Mouse (Mus musculus): ENCODE data around the gene Tfap2b. TPM values are rescaled to one million over a fixed set of nuclear protein-coding genes. Genes with fewer than 3 reads are reported as not detected.

The Tfap2b gene
- polyA plus RNA-seq (2015; fragmentation: Nextera tagmentation; extraction: Ambion mirVana), result not detected in 2 replicates

DNA sequence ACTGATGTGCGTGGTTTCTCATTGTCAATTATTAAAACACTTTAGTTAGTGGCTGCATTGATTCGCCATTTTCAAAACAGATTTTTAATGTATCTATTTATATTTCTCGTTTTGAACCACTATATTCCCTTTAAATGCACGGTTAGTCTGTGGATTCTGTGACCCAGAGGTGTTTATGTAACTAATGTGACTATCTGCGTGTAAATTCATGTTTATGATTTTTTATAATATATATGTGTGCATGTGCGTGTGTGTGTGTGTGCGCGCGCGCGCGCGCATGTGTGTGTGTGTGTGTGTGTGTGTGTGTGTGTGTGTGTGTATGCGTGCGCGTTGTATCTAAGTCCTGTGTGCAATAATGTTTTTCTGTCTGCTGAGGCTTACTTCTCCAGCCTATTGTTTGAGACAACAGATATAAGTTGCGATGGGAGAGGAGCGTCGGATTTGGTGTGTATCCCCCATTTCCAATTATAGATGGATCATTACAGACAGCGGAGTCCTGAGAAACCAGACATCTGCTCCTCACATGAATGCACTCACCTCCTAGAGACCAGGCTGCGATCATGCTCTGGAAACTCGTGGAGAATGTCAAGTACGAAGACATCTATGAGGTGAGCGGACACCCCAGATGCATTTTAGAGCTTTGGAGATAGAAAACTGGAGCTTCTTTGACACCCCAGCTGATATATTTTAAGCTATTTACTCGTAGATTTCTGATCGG, at the start of gene Tfap2b:
Gene Tfap2b, plus strand, starts transcription at position 274 of the 718 bp plus-strand sequence.
- no peak within 1 kb of the TSS for H3K9ac ChIP-seq (ENCODE audit: low read depth, low read length)
- 3% methylated on average over 26 of the region's 26 CpGs for WGBS (ENCODE audit: insufficient replicate concordance)
- H3K27me3 ChIP-seq (ENCODE audit: control insufficient read depth, insufficient read depth, low read depth, low read length), result peaks cover 55% of the 10 kb centered on the region
- H3K4me3 ChIP-seq (ENCODE audit: low read depth, low read length), result no peak within 1 kb of the TSS
- H3K4me2 ChIP-seq (ENCODE audit: low read depth, low read length), result no peak within 1 kb of the TSS; the same call in 1 of the 2 replicates
- H3K4me1 ChIP-seq (ENCODE audit: control insufficient read depth, low read depth, low read length), result no peaks in the 10 kb centered on the region
- no peaks in the 10 kb centered on the region for H3K9me3 ChIP-seq (replicated peaks; ENCODE audit: control insufficient read depth, low read length)
- H3K27ac ChIP-seq (ENCODE audit: low read length), result no peak within 1 kb of the TSS
- no peaks in the 10 kb centered on the region for H3K36me3 ChIP-seq (ENCODE audit: control insufficient read depth, insufficient read depth)
- ATAC-seq (ENCODE audit: low read depth), result no peak

DNA sequence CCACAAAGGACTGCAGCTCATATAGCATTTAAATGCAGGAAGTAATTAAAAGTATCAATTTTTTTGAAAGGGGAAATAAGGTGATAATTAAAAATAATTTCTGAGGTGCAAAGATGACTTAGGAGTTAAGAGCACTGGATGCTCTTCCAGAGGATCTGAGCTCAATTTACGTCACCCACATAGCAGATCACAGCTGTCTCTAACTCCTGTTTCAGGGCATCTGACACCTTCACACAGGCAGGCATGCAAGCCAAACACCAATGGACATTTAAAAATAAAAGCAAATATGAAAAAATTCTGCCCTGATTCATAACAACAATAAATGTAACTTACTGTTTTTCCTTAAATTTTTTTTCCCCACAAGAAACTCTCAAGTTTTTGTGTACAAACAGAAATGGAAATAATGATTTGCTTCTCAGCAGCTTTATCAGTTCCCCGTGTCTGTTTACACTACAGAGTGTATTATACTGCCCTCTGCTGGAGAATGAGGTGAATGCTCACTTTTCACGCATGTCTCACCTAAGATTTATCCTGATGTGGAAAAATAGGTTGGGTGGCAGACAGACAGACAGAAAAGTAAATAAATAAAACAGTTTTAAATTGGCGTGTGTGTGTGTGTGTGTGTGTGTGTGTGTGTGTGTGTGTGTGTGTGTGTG, 29.8 kb upstream of the Tfap2b start:
- Histone ChIP-seq H3K4me2 (ENCODE audit: low read depth, low read length) (no peak overlapping the region), H3K9me3 (replicated peaks; ENCODE audit: control insufficient read depth, low read length) (no peaks in the 10 kb centered on the region), H3K4me1 (ENCODE audit: control insufficient read depth, low read depth, low read length) (no peaks in the 10 kb centered on the region), H3K9ac (ENCODE audit: low read depth, low read length) (no peak overlapping the region), H3K27me3 (ENCODE audit: control insufficient read depth, insufficient read depth, low read depth, low read length) (no peaks in the 10 kb centered on the region), H3K36me3 (ENCODE audit: control insufficient read depth, insufficient read depth) (no peaks in the 10 kb centered on the region), H3K27ac (ENCODE audit: low read length) (no peak overlapping the region), H3K4me3 (ENCODE audit: low read depth, low read length) (no peak overlapping the region)
- no peak for ATAC-seq (ENCODE audit: low read depth)
- WGBS (ENCODE audit: insufficient replicate concordance), result 7% methylated on average over 4 of the region's 4 CpGs

DNA sequence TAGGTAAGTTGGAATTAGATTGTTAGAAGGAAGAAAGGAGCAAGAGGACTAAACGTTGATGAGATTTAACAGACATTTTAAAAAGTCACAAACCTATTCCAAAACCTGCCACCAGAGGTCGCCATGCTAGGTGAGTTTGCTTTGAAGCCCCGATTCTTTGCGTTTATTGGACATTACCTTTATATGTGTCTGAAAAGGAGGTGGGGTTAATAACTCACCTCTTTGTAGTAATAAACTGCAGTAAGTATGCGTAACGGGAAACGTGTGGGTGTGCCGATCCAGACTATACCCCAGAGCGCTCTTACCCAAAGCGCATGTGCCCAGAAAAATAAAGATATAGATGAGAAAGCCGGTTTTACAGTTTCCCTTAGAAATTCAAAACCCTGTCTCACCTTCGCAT, 3.1 kb upstream of the Tfap2b start:
- Histone ChIP-seq H3K4me3 (ENCODE audit: low read depth, low read length) (peak overlapping the region; percentile 11; the same call in 1 of the 2 replicates), H3K36me3 (ENCODE audit: control insufficient read depth, insufficient read depth) (no peaks in the 10 kb centered on the region), H3K9me3 (replicated peaks; ENCODE audit: control insufficient read depth, low read length) (no peaks in the 10 kb centered on the region), H3K27me3 (ENCODE audit: control insufficient read depth, insufficient read depth, low read depth, low read length) (peaks cover 29% of the 10 kb centered on the region), H3K27ac (ENCODE audit: low read length) (no peak overlapping the region), H3K4me1 (ENCODE audit: control insufficient read depth, low read depth, low read length) (no peaks in the 10 kb centered on the region), H3K4me2 (ENCODE audit: low read depth, low read length) (no peak overlapping the region), H3K9ac (ENCODE audit: low read depth, low read length) (no peak overlapping the region)
- WGBS (ENCODE audit: insufficient replicate concordance), result 3% methylated on average over 12 of the region's 12 CpGs
- no peak for ATAC-seq (ENCODE audit: low read depth)

DNA sequence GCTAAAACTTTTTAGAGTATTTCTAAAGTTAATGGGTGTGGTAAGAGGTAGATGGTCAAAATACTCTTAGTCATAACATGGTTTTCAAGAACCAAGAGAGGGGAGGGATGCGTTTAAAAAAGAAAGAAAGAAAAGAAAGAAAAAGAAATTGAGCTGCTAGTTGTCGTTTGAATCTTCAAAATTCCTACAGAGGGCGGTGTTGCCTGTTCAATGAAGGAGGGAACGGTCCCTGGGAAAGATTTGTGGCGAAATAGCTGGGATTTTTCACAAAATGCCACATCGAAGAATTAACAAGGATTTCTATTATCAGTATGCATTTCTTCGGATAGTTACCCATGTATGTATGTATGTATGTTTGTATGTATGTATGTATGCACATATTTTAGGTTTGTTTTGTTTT, 2.5 kb upstream of the Tfap2b start:
- WGBS (ENCODE audit: insufficient replicate concordance), result 4% methylated on average over 7 of the region's 7 CpGs
- Histone ChIP-seq H3K36me3 (ENCODE audit: control insufficient read depth, insufficient read depth) (no peaks in the 10 kb centered on the region), H3K4me1 (ENCODE audit: control insufficient read depth, low read depth, low read length) (no peaks in the 10 kb centered on the region), H3K27ac (ENCODE audit: low read length) (no peak overlapping the region), H3K9me3 (replicated peaks; ENCODE audit: control insufficient read depth, low read length) (no peaks in the 10 kb centered on the region), H3K4me2 (ENCODE audit: low read depth, low read length) (no peak overlapping the region), H3K4me3 (ENCODE audit: low read depth, low read length) (no peak overlapping the region), H3K9ac (ENCODE audit: low read depth, low read length) (no peak overlapping the region), H3K27me3 (ENCODE audit: control insufficient read depth, insufficient read depth, low read depth, low read length) (peaks cover 35% of the 10 kb centered on the region)
- no peak for ATAC-seq (ENCODE audit: low read depth)

DNA sequence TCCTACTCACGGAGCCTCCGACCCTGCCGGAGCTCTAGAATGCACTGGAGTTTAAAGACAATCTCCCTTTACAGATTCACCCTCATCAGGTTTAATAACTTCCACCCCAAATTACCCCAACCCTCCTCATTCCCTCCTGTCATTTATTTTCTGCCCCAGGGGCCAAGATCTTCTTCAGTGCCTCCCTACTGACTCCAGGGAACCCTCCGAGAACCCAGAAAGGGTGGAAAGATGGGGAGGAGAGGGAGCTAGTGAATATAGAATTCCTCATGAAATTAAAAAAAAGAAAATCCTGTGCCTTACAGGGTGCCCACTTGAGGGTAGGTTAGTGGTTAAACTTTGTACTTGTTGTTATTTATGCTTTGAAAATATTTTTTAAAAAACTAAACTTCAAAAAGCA, 1.1 kb upstream of the Tfap2b start:
- ATAC-seq (ENCODE audit: low read depth), result no peak
- Histone ChIP-seq H3K4me1 (ENCODE audit: control insufficient read depth, low read depth, low read length) (no peaks in the 10 kb centered on the region), H3K36me3 (ENCODE audit: control insufficient read depth, insufficient read depth) (no peaks in the 10 kb centered on the region), H3K27ac (ENCODE audit: low read length) (no peak overlapping the region), H3K9ac (ENCODE audit: low read depth, low read length) (no peak overlapping the region), H3K27me3 (ENCODE audit: control insufficient read depth, insufficient read depth, low read depth, low read length) (peaks cover 47% of the 10 kb centered on the region), H3K4me3 (ENCODE audit: low read depth, low read length) (no peak overlapping the region), H3K9me3 (replicated peaks; ENCODE audit: control insufficient read depth, low read length) (no peaks in the 10 kb centered on the region), H3K4me2 (ENCODE audit: low read depth, low read length) (no peak overlapping the region)
- WGBS (ENCODE audit: insufficient replicate concordance), result 1% methylated on average over 4 of the region's 4 CpGs

DNA sequence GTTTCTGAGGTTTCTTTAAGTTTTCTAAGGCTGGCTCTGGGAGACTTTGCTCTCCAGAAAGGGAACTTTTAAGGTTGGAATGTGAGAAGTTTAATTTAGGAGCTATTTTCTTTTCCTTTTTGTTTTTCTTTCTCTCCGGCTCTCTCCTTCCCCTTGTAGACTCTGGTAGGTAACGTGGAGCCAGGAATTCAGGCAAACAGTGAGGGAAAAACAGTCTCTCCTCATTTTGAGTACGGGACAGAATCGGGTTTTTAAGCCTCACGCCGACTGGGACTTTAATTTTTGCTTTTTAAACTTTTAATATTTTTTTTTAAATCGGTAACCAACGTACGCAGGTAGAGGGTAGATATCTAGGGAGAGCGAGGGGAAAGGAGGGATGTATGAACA, 638 bp downstream of the Tfap2b start:
- Histone ChIP-seq H3K4me1 (ENCODE audit: control insufficient read depth, low read depth, low read length) (no peaks in the 10 kb centered on the region), H3K27me3 (ENCODE audit: control insufficient read depth, insufficient read depth, low read depth, low read length) (peaks cover 61% of the 10 kb centered on the region), H3K4me2 (ENCODE audit: low read depth, low read length) (no peak overlapping the region), H3K36me3 (ENCODE audit: control insufficient read depth, insufficient read depth) (no peaks in the 10 kb centered on the region), H3K9me3 (replicated peaks; ENCODE audit: control insufficient read depth, low read length) (no peaks in the 10 kb centered on the region), H3K9ac (ENCODE audit: low read depth, low read length) (no peak overlapping the region), H3K4me3 (ENCODE audit: low read depth, low read length) (no peak overlapping the region), H3K27ac (ENCODE audit: low read length) (no peak overlapping the region)
- no peak for ATAC-seq (ENCODE audit: low read depth)
- WGBS (ENCODE audit: insufficient replicate concordance), result 2% methylated on average over 10 of the region's 10 CpGs

DNA sequence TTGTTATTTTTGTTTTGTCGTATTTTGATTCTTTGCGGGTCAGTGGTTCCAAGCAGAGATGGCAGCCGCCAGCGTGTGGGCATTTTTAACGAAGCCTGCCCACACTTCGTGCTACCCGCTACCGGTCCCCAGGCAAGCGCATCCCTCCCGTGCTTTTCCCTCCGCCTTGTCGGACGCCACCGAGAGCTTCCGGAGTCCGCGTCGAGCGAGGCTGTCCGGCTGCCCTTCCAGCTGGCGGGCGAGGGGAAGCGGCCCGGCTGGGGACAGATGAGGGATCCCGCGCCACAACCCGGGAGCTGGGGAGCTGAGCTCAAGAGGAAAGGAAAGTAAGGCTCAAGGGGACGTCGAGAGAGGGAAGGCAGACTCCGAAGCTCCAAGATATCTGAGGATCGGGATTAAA, 1.1 kb downstream of the Tfap2b start:
- no peak overlapping the region for H3K9ac ChIP-seq (ENCODE audit: low read depth, low read length)
- no peak overlapping the region; the same call in 1 of the 2 replicates for H3K4me3 ChIP-seq (ENCODE audit: low read depth, low read length)
- peaks cover 65% of the 10 kb centered on the region for H3K27me3 ChIP-seq (ENCODE audit: control insufficient read depth, insufficient read depth, low read depth, low read length)
- no peaks in the 10 kb centered on the region for H3K36me3 ChIP-seq (ENCODE audit: control insufficient read depth, insufficient read depth)
- H3K4me2 ChIP-seq (ENCODE audit: low read depth, low read length), result peak overlapping the region; percentile 36
- H3K4me1 ChIP-seq (ENCODE audit: control insufficient read depth, low read depth, low read length), result no peaks in the 10 kb centered on the region
- H3K9me3 ChIP-seq (replicated peaks; ENCODE audit: control insufficient read depth, low read length), result no peaks in the 10 kb centered on the region
- 1% methylated on average over 31 of the region's 31 CpGs for WGBS (ENCODE audit: insufficient replicate concordance)
- H3K27ac ChIP-seq (ENCODE audit: low read length), result no peak overlapping the region
- no peak for ATAC-seq (ENCODE audit: low read depth)

DNA sequence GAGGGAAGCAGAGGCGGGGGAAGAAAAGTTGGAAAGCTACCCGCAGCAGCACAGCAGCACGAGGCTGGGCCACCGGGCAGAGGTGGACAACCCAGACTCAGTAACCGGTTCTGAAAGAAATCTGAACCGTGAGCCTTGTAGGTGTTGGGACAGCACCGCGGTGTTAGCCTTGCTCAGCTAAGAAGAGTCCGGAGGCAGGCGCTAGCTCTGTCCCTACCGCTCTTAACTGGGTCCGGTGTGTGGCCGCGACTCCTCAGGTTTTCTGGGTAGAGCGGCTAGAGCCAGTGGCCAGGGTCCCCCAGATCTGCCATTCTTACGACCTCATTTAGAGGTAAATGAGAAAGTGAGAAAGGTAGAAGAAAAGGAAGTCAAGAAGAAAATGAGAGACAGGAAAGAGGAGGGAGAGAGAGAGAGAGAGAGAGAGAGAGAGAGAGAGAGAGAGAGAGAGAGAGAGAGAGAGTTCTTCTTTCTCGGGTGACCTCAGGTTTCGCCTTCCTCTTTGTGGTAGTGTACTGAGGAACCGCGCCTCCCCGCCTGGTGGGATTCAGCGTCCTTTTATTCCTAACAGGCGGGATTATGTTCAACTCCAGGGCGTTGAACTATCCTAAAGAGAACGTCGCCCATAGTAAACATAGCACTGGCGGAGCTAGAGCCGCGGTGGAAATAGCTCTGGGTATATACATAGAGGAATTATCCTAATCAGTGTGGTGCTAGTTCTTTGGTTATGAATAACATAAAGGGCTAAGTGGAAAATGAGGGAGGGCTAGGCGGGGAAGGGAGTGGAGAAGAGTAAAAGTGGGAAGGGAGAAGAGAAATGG, 1.7 kb downstream of the Tfap2b start:
- H3K4me2 ChIP-seq (ENCODE audit: low read depth, low read length), result peak overlapping the region; percentile 36

DNA sequence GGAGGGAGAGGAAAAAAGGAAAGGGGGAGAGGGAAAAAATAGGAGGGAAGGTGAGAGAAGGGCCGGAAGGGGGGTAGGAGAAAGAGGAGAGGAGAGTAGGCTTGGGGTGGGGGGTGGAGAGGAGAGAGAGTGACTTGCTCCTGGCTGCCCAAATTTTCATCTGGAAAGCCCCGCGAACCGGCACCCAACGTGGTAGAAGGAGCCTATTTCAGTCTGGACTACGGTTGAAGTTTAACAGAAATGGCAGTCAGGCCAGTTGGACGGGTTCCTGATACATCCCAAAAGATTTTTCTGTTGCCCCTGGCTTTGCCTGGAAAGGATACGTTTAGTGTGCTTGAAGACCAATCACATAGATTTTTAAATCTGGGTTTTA, 2.3 kb downstream of the Tfap2b start:
- no peak overlapping the region for H3K9ac ChIP-seq (ENCODE audit: low read depth, low read length)
- WGBS (ENCODE audit: insufficient replicate concordance), result 3% methylated on average over 8 of the region's 8 CpGs
- no peak for ATAC-seq (ENCODE audit: low read depth)
- peaks cover 67% of the 10 kb centered on the region for H3K27me3 ChIP-seq (ENCODE audit: control insufficient read depth, insufficient read depth, low read depth, low read length)
- H3K27ac ChIP-seq (ENCODE audit: low read length), result no peak overlapping the region
- no peaks in the 10 kb centered on the region for H3K4me1 ChIP-seq (ENCODE audit: control insufficient read depth, low read depth, low read length)
- no peak overlapping the region for H3K4me3 ChIP-seq (ENCODE audit: low read depth, low read length)
- no peak overlapping the region for H3K4me2 ChIP-seq (ENCODE audit: low read depth, low read length)
- H3K36me3 ChIP-seq (ENCODE audit: control insufficient read depth, insufficient read depth), result no peaks in the 10 kb centered on the region
- H3K9me3 ChIP-seq (replicated peaks; ENCODE audit: control insufficient read depth, low read length), result no peaks in the 10 kb centered on the region

More for the DNA sequence above, 1.7 kb downstream of the Tfap2b start:
- H3K9ac ChIP-seq (ENCODE audit: low read depth, low read length), result no peak overlapping the region
- under 1% methylated on average over 30 of the region's 30 CpGs for WGBS (ENCODE audit: insufficient replicate concordance)
- H3K27me3 ChIP-seq (ENCODE audit: control insufficient read depth, insufficient read depth, low read depth, low read length), result peaks cover 69% of the 10 kb centered on the region
- H3K36me3 ChIP-seq (ENCODE audit: control insufficient read depth, insufficient read depth), result no peaks in the 10 kb centered on the region
- no peaks in the 10 kb centered on the region for H3K4me1 ChIP-seq (ENCODE audit: control insufficient read depth, low read depth, low read length)
- no peak overlapping the region for H3K27ac ChIP-seq (ENCODE audit: low read length)
- ATAC-seq (ENCODE audit: low read depth), result no peak
- H3K4me3 ChIP-seq (ENCODE audit: low read depth, low read length), result no peak overlapping the region
- H3K9me3 ChIP-seq (replicated peaks; ENCODE audit: control insufficient read depth, low read length), result no peaks in the 10 kb centered on the region

Data from liver, embryonic 16.5 days (tissue).